Mouse (Mus musculus) olfactory bulb, adult 2 months (tissue): Measurements from ENCODE around the gene A130010J15Rik.

Experiments
- CTCF ChIP-seq: fragments of 200-500 bp; IDR thresholded peaks from 2 replicates; pipeline ENCODE4 v1.5.1; 2012; ENCODE audit warnings: low read depth, mild to moderate bottlenecking, low read length, moderate library complexity; ENCODE audit not compliant: insufficient read depth
- POLR2A ChIP-seq: fragments of 200-500 bp; IDR thresholded peaks from 2 replicates; pipeline ENCODE4 v1.6.1; 2012; ENCODE audit warnings: mild to moderate bottlenecking, low read depth, low read length, moderate library complexity; ENCODE audit not compliant: insufficient read depth

DNA sequence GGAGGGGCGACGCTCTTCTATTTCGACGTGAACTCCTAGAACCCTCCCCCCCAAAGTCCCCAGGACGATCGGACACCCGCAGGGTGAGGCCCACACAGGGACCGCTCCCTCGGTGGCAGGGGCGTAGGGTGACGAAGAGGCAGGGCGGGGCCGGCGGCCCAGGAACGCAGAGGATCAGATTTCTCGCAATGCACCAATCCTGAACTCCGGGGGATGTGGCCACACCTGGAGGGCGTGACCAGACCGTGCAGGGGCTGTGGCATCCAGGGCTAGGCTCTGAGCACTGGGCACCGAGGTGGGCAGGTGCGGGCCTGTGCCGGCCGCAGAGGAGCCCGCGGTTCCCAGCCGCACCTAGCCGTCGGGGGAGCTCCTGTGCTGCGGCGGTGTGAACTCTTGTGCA is 15.0 kb upstream of the A130010J15Rik start, which contains the start of gene Irf6:
- TF ChIP-seq CTCF: no peak
- no peak for TF ChIP-seq POLR2A
